Comparison of ENCODE assay signal across 17 mouse cellular contexts in the genomic region with DNA sequence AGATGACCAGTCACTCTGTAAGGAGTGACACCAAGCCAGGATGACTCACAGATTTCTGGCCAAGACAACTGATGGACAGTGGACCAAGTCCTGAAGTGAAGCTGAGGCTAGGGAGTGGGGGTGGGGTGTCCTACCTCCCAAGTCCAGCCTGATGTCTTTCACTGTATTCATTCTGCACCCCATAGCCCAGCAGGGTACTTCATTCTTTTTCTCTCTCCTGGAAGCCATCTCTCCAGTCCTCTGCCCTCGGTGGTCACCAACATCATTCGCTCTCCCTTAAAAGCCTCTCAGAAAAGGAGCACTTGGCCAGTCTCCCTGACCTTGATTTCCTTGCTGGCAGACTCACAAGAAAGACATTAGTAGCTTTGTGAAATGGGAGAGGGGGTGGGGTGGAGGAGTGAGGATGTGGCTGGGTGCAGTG. TPM values are rescaled to one million over a fixed set of nuclear protein-coding genes. Genes with fewer than 3 reads are reported as not detected.
DNase-seq lines count a peak whose midpoint lies in the region; ATAC-seq and TF ChIP-seq lines count a peak whose summit lies in the region.
"Had no signal": no experiment of that assay in that cellular context is flagged by ENCODE, and none has a peak within 500 bp of the region (broad histone marks: within the 10 kb centered on the region; RNA-seq: fewer than 3 reads in every experiment).

No protein-coding gene starts in this region.

- no peaks in the 10 kb centered on the region for H3K9me3 ChIP-seq in liver, embryonic 11.5 days (ENCODE audit: control insufficient read depth, low read length)
- no peaks in the 10 kb centered on the region for H3K9me3 ChIP-seq in midbrain, embryonic 15.5 days
- H3K9me3 ChIP-seq: limb, embryonic 10.5 days; liver, embryonic 15.5 days; neural tube, embryonic 15.5 days had no signal

- no peaks in the 10 kb centered on the region for H3K4me1 ChIP-seq in liver, embryonic 11.5 days (replicated peaks; ENCODE audit: control insufficient read depth, insufficient read depth, low read length)
- peaks cover 41% of the 10 kb centered on the region for H3K4me1 ChIP-seq in midbrain, embryonic 15.5 days
- H3K4me1 ChIP-seq: limb, embryonic 10.5 days; liver, embryonic 15.5 days had no signal

- ATAC-seq in liver, embryonic 11.5 days (replicated peaks; ENCODE audit: low FRiP score), result no peak
- no peak for ATAC-seq in midbrain, embryonic 15.5 days (replicated peaks)

- no peak overlapping the region for H3K4me3 ChIP-seq in layer of hippocampus, adult 2 months
- no peak overlapping the region for H3K4me3 ChIP-seq in liver, embryonic 11.5 days (ENCODE audit: low read depth, low read length)
- H3K4me3 ChIP-seq in midbrain, embryonic 15.5 days, result no peak overlapping the region
- H3K4me3 ChIP-seq: limb, embryonic 10.5 days; liver, embryonic 15.5 days; neural tube, embryonic 15.5 days had no signal

- no peaks in the 10 kb centered on the region for H3K36me3 ChIP-seq in liver, embryonic 11.5 days (ENCODE audit: control insufficient read depth, insufficient read depth, low read length)
- H3K36me3 ChIP-seq in midbrain, embryonic 15.5 days (replicated peaks), result no peaks in the 10 kb centered on the region
- H3K36me3 ChIP-seq: limb, embryonic 10.5 days; liver, embryonic 15.5 days; neural tube, embryonic 15.5 days had no signal

- DNase-seq in cerebellum, adult 9-11 months, result peak; percentile 69
- no peak for DNase-seq in cerebellum, adult 9-10 months
- no peak for DNase-seq in layer of hippocampus, adult 2 months (ENCODE audit: low spot score in 2 of 2)
- DNase-seq in layer of hippocampus, adult 9-10 months (ENCODE audit: low spot score), result no peak
- DNase-seq in adrenal gland, postnatal 25 days, result peak; percentile 18
- peak; percentile 29 for DNase-seq in ovary, postnatal 36 days (ENCODE audit: low spot score)
- no peak for DNase-seq in liver, embryonic 11.5 days (ENCODE audit: low spot score)
- DNase-seq: embryo, embryonic 11 days; heart, adult 11 months; layer of hippocampus, adult 9-11 months; right cerebral cortex, postnatal 25 days; thymus, postnatal 14 days had no signal

- H3K4me2 ChIP-seq in liver, embryonic 11.5 days, result no peak overlapping the region
- no peak overlapping the region for H3K4me2 ChIP-seq in midbrain, embryonic 15.5 days
- H3K4me2 ChIP-seq: liver, embryonic 15.5 days; neural tube, embryonic 15.5 days had no signal

- no peak overlapping the region for H3K9ac ChIP-seq in liver, embryonic 11.5 days (ENCODE audit: low read depth, low read length)
- H3K9ac ChIP-seq in midbrain, embryonic 15.5 days, result no peak overlapping the region
- H3K9ac ChIP-seq: liver, embryonic 15.5 days; neural tube, embryonic 15.5 days had no signal

- 94% methylated on average over 2 of the region's 2 CpGs for WGBS in liver, embryonic 11.5 days
- 83% methylated on average over 2 of the region's 2 CpGs for WGBS in midbrain, embryonic 15.5 days

- peak overlapping the region; percentile 25; the same call in 1 of the 2 replicates for H3K27ac ChIP-seq in layer of hippocampus, adult 2 months
- H3K27ac ChIP-seq in liver, embryonic 11.5 days (ENCODE audit: low read depth, low read length), result no peak overlapping the region
- H3K27ac ChIP-seq in midbrain, embryonic 15.5 days, result no peak overlapping the region
- H3K27ac ChIP-seq: limb, embryonic 10.5 days; liver, embryonic 15.5 days; macrophage; neural tube, embryonic 15.5 days had no signal

- no peaks in the 10 kb centered on the region for H3K27me3 ChIP-seq in liver, embryonic 11.5 days (replicated peaks; ENCODE audit: control insufficient read depth, insufficient read depth, low read length)
- no peaks in the 10 kb centered on the region for H3K27me3 ChIP-seq in midbrain, embryonic 15.5 days (replicated peaks)
- H3K27me3 ChIP-seq: liver, embryonic 15.5 days; neural tube, embryonic 15.5 days had no signal

- no peak for TF ChIP-seq CTCF in layer of hippocampus, adult 2 months (conservative IDR thresholded peaks at IDR 0.05)

RNA-seq across cellular contexts. Expression of gene Srgap3, which starts 56.7 kb away (rescaled TPM):
- total RNA-seq in layer of hippocampus, adult 2 months (2021), result 100 to 1,000 TPM; 288 to 291 TPM
- total RNA-seq in adrenal gland, postnatal 25 days (2021), result 22.0 and 25.1 TPM in 2 replicates
- 2.3 and 3.5 TPM in 2 replicates for polyA plus RNA-seq in liver, embryonic 11.5 days (2014; fragmentation: Nextera tagmentation; extraction: Ambion mirVana)
- 39.7 and 44.6 TPM in 2 replicates for polyA plus RNA-seq in midbrain, embryonic 15.5 days (2015; fragmentation: Nextera tagmentation; extraction: Ambion mirVana)

Comparison
In these comparisons a context has a peak if more than half of its experiments do, and no peak if none do; other contexts are left out.
1. DNase-seq: peak in cerebellum, adult 9-11 months (single experiment), adrenal gland, postnatal 25 days (single experiment) and ovary, postnatal 36 days (single experiment); none in cerebellum, adult 9-10 months (single experiment), layer of hippocampus, adult 2 months (0 of 2), layer of hippocampus, adult 9-10 months (single experiment) and liver, embryonic 11.5 days (single experiment).
2. RNA of gene Srgap3, which starts 56.7 kb away (total RNA-seq): 288 to 291 TPM in layer of hippocampus, adult 2 months; 22.0 to 25.1 TPM in adrenal gland, postnatal 25 days; every median in the first group is over 10 times any median in the second.